Mouse (Mus musculus) stomach, embryonic 14.5 days (tissue): ENCODE results near the gene Extl2. TPM values are rescaled to one million over a fixed set of nuclear protein-coding genes. Genes with fewer than 3 reads are reported as not detected.

Experiments
- ATAC-seq: fragments of 200-750 bp; cut with Nextera tagmentation; 2 replicates; pipeline ENCODE4 v1.8.0; 2017; ENCODE audit warnings: low read depth, moderate TSS enrichment; ENCODE audit not compliant: insufficient number of reproducible peaks, insufficient read depth, low FRiP score
- H3K27ac ChIP-seq: fragments of 300-500 bp; sonication (generic); 2 replicates; pipeline ENCODE4 v1.5.1; 2014; ENCODE audit warnings: mild to moderate bottlenecking, low read length, moderate library complexity, mixed read lengths
- H3K27me3 ChIP-seq: fragments of 300-500 bp; sonication (generic); 2 replicates; pipeline ENCODE4 v1.6.1; 2014; ENCODE audit warnings: low read length, control low read depth, mixed read lengths; ENCODE audit not compliant: control insufficient read depth, insufficient read depth
- H3K36me3 ChIP-seq: fragments of 300-500 bp; sonication (generic); 2 replicates; pipeline ENCODE4 v1.6.1; 2014; ENCODE audit warnings: mild to moderate bottlenecking, control low read depth, low read length, moderate library complexity, mixed read lengths; ENCODE audit not compliant: control insufficient read depth, insufficient read depth
- H3K4me1 ChIP-seq: fragments of 300-500 bp; sonication (generic); 2 replicates; pipeline ENCODE4 v1.6.1; 2014; ENCODE audit warnings: low read length, control low read depth, mixed read lengths; ENCODE audit not compliant: control insufficient read depth, insufficient read depth
- H3K4me2 ChIP-seq: fragments of 300-500 bp; sonication (generic); replicated peaks from 2 replicates; pipeline ENCODE4 v1.6.1; 2014; ENCODE audit warnings: low read depth, low read length, control low read depth
- H3K4me3 ChIP-seq: fragments of 300-500 bp; sonication (generic); 2 replicates; pipeline ENCODE4 v1.5.1; 2014; ENCODE audit warnings: low read depth, low read length, control low read depth
- H3K9ac ChIP-seq: fragments of 300-500 bp; sonication (generic); replicated peaks from 2 replicates; pipeline ENCODE4 v1.6.1; 2014; ENCODE audit warnings: low read depth, mild to moderate bottlenecking, control low read depth, low read length, moderate library complexity, mixed read lengths
- H3K9me3 ChIP-seq: fragments of 300-500 bp; sonication (generic); 2 replicates; pipeline ENCODE4 v1.6.1; 2016; ENCODE audit warnings: low read depth, low read length, control low read depth; ENCODE audit not compliant: control insufficient read depth
- WGBS: fragments of 180-500 bp; shearing (Covaris S2); extraction: QIAGEN DNeasy Blood & Tissue Kit; methylation state at CpG from one replicate; pipeline ENCODE4 v1.1.7; 2014; 5-methylcytosine and 5-hydroxymethylcytosine counted together
- polyA plus RNA-seq: library from polyadenylated mRNA; unstranded; fragments of >200 nt; fragmentation: Nextera tagmentation; extraction: Ambion mirVana; gene quantifications from 2 replicates; pipeline ENCODE4 v1.2.1, GENCODE M21; 2014

Extl2 gene
- polyA plus RNA-seq, 1 experiment from 2014 or later = 28.9 TPM

- no peak overlapping the region for H3K9ac ChIP-seq
- ATAC-seq = no peak
- 72% methylated on average over 4 of the region's 4 CpGs for WGBS
- H3K4me1 ChIP-seq = no peaks in the 10 kb centered on the region
- no peaks in the 10 kb centered on the region for H3K36me3 ChIP-seq
- no peak overlapping the region for H3K27ac ChIP-seq
- H3K27me3 ChIP-seq = no peaks in the 10 kb centered on the region
- no peak overlapping the region for H3K4me2 ChIP-seq
- no peaks in the 10 kb centered on the region for H3K9me3 ChIP-seq
- H3K4me3 ChIP-seq = no peak overlapping the region
Observed at GRCm38 (mm10) chr3:116018606-116019005, 11.3 kb downstream of the Extl2 start.

- no peak for ATAC-seq
- Histone ChIP-seq H3K4me3 (no peak overlapping the region), H3K27ac (no peak overlapping the region), H3K9ac (no peak overlapping the region), H3K4me2 (no peak overlapping the region), H3K27me3 (no peaks in the 10 kb centered on the region), H3K4me1 (no peaks in the 10 kb centered on the region), H3K9me3 (no peaks in the 10 kb centered on the region), H3K36me3 (no peaks in the 10 kb centered on the region)
- WGBS = 88% methylated on average over 5 of the region's 5 CpGs
Observed at GRCm38 (mm10) chr3:116019136-116019535, 11.9 kb downstream of the Extl2 start.

DNA sequence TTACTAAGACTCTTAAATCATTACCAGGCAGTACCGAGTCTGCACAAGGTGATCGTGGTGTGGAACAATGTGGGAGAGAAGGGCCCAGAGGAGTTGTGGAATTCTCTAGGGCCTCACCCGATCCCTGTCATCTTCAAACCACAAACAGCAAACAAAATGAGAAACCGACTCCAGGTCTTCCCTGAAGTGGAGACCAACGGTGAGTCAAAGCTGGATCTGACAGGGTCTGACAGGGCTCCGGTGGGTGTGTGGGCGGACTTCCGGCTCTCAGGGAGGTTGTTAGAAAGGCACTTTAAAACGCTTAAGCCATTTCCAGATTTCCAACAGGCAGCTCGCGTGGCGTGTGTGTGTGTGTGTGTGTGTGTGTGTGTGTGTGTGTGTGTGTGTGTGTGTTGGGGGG, 17.0 kb downstream of the Extl2 start:
- no peak overlapping the region for H3K27ac ChIP-seq
- 0 out of 2 replicates have a peak, but pooled peaks cover 7% of the 10 kb centered on the region for H3K36me3 ChIP-seq
- WGBS = 84% methylated on average over 12 of the region's 12 CpGs
- H3K9ac ChIP-seq = no peak overlapping the region
- H3K4me1 ChIP-seq = no peaks in the 10 kb centered on the region
- no peaks in the 10 kb centered on the region for H3K27me3 ChIP-seq
- H3K4me3 ChIP-seq = no peak overlapping the region
- no peak overlapping the region for H3K4me2 ChIP-seq
- ATAC-seq = no peak
- H3K9me3 ChIP-seq = no peaks in the 10 kb centered on the region

GRCm38 (mm10) chr3:116024669-116025068, 17.4 kb downstream of the Extl2 start:
- H3K9ac ChIP-seq = no peak overlapping the region
- 0 out of 2 replicates have a peak, but pooled peaks cover 7% of the 10 kb centered on the region for H3K36me3 ChIP-seq
- 82% methylated on average over 5 of the region's 5 CpGs for WGBS

DNA sequence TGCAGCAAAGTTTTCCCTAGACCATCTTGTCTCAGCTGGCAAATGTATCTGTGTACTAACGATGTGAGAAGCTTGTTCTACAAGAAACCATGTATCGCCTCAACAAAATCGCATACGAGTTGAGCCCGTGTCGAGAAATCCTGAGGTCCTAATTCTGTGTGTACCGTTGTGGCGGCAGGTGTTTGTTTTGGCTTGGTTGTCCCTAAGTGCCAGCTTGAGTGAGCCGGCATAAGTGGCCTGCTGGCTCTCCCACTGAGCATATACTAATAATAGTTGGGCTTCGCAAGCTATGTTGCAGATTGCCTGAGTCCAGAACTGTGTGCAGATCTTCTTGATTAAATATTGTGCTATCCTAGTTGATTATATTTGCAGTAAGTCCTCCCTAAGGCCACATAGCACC, 18.4 kb downstream of the Extl2 start:
- Histone ChIP-seq H3K27ac (no peak overlapping the region), H3K9ac (no peak overlapping the region), H3K4me2 (no peak overlapping the region), H3K9me3 (no peaks in the 10 kb centered on the region), H3K36me3 (0 out of 2 replicates have a peak, but pooled peaks cover 7% of the 10 kb centered on the region), H3K4me1 (no peaks in the 10 kb centered on the region), H3K27me3 (no peaks in the 10 kb centered on the region), H3K4me3 (no peak overlapping the region)
- WGBS = 91% methylated on average over 10 of the region's 10 CpGs
- no peak for ATAC-seq

More at GRCm38 (mm10) chr3:116024669-116025068, 17.4 kb downstream of the Extl2 start:
- Histone ChIP-seq H3K27ac (no peak overlapping the region), H3K4me1 (no peaks in the 10 kb centered on the region), H3K4me2 (no peak overlapping the region), H3K9me3 (no peaks in the 10 kb centered on the region), H3K4me3 (no peak overlapping the region), H3K27me3 (no peaks in the 10 kb centered on the region)
- ATAC-seq = no peak

DNA sequence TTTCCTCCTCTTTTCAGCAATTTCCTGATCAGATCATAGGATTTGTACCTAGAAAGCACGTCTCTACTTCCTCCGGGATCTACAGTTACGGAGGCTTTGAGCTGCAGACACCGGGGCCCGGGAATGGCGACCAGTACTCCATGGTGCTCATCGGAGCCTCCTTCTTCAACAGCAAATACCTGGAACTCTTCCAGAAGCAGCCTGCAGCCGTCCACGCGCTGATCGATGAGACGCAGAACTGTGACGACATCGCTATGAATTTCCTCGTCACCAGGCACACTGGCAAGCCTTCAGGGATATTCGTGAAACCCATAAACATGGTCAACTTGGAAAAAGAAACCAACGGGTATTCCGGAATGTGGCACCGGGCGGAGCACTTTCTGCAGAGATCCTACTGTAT, 19.7 kb downstream of the Extl2 start:
- WGBS = 94% methylated on average over 20 of the region's 20 CpGs
- no peak overlapping the region for H3K27ac ChIP-seq
- no peak overlapping the region for H3K9ac ChIP-seq
- H3K9me3 ChIP-seq = no peaks in the 10 kb centered on the region
- no peaks in the 10 kb centered on the region for H3K27me3 ChIP-seq
- no peak for ATAC-seq
- H3K4me1 ChIP-seq = no peaks in the 10 kb centered on the region
- H3K36me3 ChIP-seq = 0 out of 2 replicates have a peak, but pooled peaks cover 7% of the 10 kb centered on the region
- no peak overlapping the region for H3K4me3 ChIP-seq
- H3K4me2 ChIP-seq = no peak overlapping the region

- 0 out of 2 replicates have a peak, but pooled peaks cover 7% of the 10 kb centered on the region for H3K36me3 ChIP-seq
- H3K4me3 ChIP-seq = no peak overlapping the region
- ATAC-seq = no peak
- no peaks in the 10 kb centered on the region for H3K4me1 ChIP-seq
- no peaks in the 10 kb centered on the region for H3K27me3 ChIP-seq
- no peak overlapping the region for H3K27ac ChIP-seq
- 65% methylated on average over 11 of the region's 11 CpGs for WGBS
- no peak overlapping the region for H3K9ac ChIP-seq
- H3K4me2 ChIP-seq = no peak overlapping the region
- H3K9me3 ChIP-seq = no peaks in the 10 kb centered on the region
Observed at GRCm38 (mm10) chr3:116030152-116030788, 23.0 kb downstream of the Extl2 start.

DNA sequence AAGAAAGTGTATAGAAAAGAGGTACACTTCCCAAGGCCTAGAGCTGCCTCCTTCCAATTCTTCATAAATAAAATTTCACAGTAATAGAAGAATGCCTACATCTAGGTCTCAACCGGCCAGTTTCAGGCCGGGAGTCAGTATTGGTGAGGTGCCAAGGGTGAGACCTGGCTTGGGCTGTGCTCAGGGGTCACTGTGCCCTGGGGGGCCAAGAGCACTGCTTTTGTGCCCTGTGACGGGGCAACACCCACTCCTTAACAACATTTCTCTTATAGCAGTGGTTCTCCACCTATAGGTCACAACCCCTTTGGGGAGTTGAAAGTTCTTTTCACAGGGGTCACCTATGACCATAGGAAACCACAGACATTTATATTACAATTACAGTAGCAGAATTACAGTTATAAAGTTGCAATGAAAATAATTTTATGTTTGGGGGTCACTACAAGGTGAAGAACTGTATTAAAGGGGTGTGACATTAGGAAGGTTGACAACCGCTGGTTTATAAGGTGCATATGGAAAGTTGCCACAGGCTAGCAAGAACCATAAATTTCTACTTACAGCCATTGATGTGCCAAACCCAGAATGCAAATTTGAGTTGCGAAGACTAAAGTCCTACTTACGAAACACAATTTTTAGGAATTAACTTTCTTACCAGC, 26.1 kb downstream of the Extl2 start:
- WGBS = 50% methylated on average over 6 of the region's 6 CpGs
- H3K4me3 ChIP-seq = no peak overlapping the region
- ATAC-seq = no peak
- no peaks in the 10 kb centered on the region for H3K9me3 ChIP-seq
- no peak overlapping the region for H3K9ac ChIP-seq
- H3K27me3 ChIP-seq = no peaks in the 10 kb centered on the region
- no peak overlapping the region for H3K4me2 ChIP-seq
- no peaks in the 10 kb centered on the region for H3K4me1 ChIP-seq
- no peak overlapping the region for H3K27ac ChIP-seq
- H3K36me3 ChIP-seq = 0 out of 2 replicates have a peak, but pooled peaks cover 3% of the 10 kb centered on the region
